Mouse (Mus musculus) ES-Bruce4 (cell line): ENCODE results near the gene Optc.

Source experiments
- CTCF ChIP-seq: IDR thresholded peaks from one replicate; pipeline ENCODE4 v1.8.1; 2011; ENCODE audit warnings: low read depth, low read length
- EP300 ChIP-seq: IDR thresholded peaks from 2 replicates; pipeline ENCODE4 v1.6.1; 2011; ENCODE audit warnings: low read depth, low read length; ENCODE audit not compliant: insufficient read depth

DNA sequence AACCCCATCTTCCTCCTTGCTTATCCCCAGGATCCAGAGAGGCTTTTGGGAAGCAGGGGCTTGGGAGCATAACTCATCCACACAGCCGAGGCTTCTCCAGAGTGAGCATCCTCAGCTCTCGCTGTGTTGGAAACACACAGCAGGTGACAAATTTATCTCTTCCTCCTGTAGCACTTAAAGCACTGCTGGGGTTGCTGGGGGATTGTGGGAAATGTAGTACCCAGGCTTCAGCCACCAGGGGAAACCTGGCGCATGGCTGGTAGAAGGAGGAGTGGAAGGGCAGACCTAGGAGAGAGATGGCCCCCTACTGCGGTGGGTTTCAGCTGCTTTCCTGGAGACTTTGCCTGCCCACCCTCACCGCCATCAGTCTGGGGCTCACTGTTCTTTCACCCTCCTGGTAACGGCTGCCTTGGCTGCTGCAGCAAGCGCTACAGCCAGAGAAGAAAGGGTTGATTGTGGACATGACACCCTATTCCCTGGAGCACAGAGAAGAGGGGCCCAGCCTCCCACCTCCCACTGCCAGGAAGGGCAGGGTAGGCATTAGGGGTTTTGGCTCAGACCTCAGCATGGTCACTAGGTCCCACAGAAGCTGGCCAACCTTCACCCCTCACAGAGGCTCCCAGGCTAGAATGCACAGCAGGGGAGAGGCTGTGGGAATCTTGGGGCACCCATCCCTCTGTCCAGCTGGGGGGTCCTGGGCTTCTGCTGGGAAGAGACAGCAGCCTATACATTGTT, 16.5 kb upstream of the Optc start:
- no peak for TF ChIP-seq CTCF
- no peak for TF ChIP-seq EP300
